Mouse (Mus musculus): ENCODE results near the gene Tcirg1.

Gene Tcirg1

GRCm38 (mm10) chr19:3927989-3928388, 21.1 kb upstream of the Tcirg1 start:
- no peak for DNase-seq (ENCODE audit: low read depth, low spot score)

- no peak for DNase-seq (ENCODE audit: low read depth, low spot score)
These were observed 19.8 kb upstream of the Tcirg1 start for GRCm38 (mm10) chr19:3926685-3927084.

GRCm38 (mm10) chr19:3926279-3926678, 19.3 kb upstream of the Tcirg1 start:
- DNase-seq (ENCODE audit: low read depth, low spot score) = no peak

GRCm38 (mm10) chr19:3925859-3926258, 18.9 kb upstream of the Tcirg1 start:
- no peak for DNase-seq (ENCODE audit: low read depth, low spot score)

GRCm38 (mm10) chr19:3924868-3925267, 17.9 kb upstream of the Tcirg1 start:
- no peak for DNase-seq (ENCODE audit: low read depth, low spot score)

GRCm38 (mm10) chr19:3924190-3924589, 17.3 kb upstream of the Tcirg1 start:
- DNase-seq (ENCODE audit: low read depth, low spot score) = no peak

GRCm38 (mm10) chr19:3923586-3923985, 16.7 kb upstream of the Tcirg1 start:
- DNase-seq (ENCODE audit: low read depth, low spot score) = no peak

GRCm38 (mm10) chr19:3922661-3923371, 15.9 kb upstream of the Tcirg1 start:
- no peak for DNase-seq (ENCODE audit: low read depth, low spot score)

- DNase-seq (ENCODE audit: low read depth, low spot score) = no peak
These were observed 13.0 kb upstream of the Tcirg1 start for GRCm38 (mm10) chr19:3919928-3920327.

GRCm38 (mm10) chr19:3916727-3917126, 9.8 kb upstream of the Tcirg1 start:
- no peak for DNase-seq (ENCODE audit: low read depth, low spot score)

- DNase-seq (ENCODE audit: low read depth, low spot score) = no peak
These were observed 7.6 kb upstream of the Tcirg1 start for GRCm38 (mm10) chr19:3914535-3914934.

GRCm38 (mm10) chr19:3913692-3914091, 6.8 kb upstream of the Tcirg1 start:
- DNase-seq (ENCODE audit: low read depth, low spot score) = no peak

GRCm38 (mm10) chr19:3912337-3913204, 5.6 kb upstream of the Tcirg1 start, which contains the start of gene Ndufs8:
Gene Ndufs8, minus strand, starts transcription at chr19:3912774.
- peak; percentile 94 for DNase-seq (ENCODE audit: low read depth, low spot score)

- DNase-seq (ENCODE audit: low read depth, low spot score) = no peak
These were observed 3.3 kb upstream of the Tcirg1 start for GRCm38 (mm10) chr19:3910206-3910605.

GRCm38 (mm10) chr19:3907876-3908660, 1.1 kb upstream of the Tcirg1 start:
- no peak for DNase-seq (ENCODE audit: low read depth, low spot score)

- DNase-seq (ENCODE audit: low read depth, low spot score) = no peak
These were observed 607 bp downstream of the Tcirg1 start for GRCm38 (mm10) chr19:3906326-3906725.

GRCm38 (mm10) chr19:3905261-3905969, 1.5 kb downstream of the Tcirg1 start:
- DNase-seq (ENCODE audit: low read depth, low spot score) = no peak

GRCm38 (mm10) chr19:3904363-3904675, 2.6 kb downstream of the Tcirg1 start:
- no peak for DNase-seq (ENCODE audit: low read depth, low spot score)

- DNase-seq (ENCODE audit: low read depth, low spot score) = no peak
These were observed 3.1 kb downstream of the Tcirg1 start for GRCm38 (mm10) chr19:3903648-3904362.

- no peak for DNase-seq (ENCODE audit: low read depth, low spot score)
These were observed 4.0 kb downstream of the Tcirg1 start for GRCm38 (mm10) chr19:3902966-3903365.

- DNase-seq (ENCODE audit: low read depth, low spot score) = no peak
These were observed 7.3 kb downstream of the Tcirg1 start for GRCm38 (mm10) chr19:3899618-3900017.

All from embryo, embryonic 11.5 days (tissue).